Mouse (Mus musculus): ENCODE measurements around the gene Nkx2-5.

Nkx2-5 gene

DNA sequence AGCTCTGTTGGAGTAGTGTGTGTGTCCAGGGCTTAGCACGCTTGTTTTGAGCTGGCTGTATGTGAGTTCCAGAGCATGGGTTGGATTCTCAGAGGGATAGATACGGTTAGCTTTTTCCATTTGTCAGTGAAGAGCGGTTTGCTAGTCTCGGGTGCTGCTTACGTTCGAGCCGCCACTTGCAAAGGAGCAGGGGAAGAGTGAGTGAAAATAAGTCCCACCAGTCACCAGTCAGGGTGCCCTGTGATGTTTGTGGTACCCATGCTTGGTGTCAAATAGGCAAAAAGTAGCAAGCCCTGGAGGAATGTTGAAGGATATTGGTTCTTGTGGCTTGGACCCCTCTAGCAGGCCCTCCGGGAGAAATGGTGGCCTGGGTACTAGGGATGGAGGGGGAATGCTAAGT, 55.8 kb downstream of the Nkx2-5 start:
- peak; percentile 27 for DNase-seq (ENCODE audit: low spot score)
